Mouse (Mus musculus): ENCODE measurements around the gene Cmtm4.

The Cmtm4 gene

DNA sequence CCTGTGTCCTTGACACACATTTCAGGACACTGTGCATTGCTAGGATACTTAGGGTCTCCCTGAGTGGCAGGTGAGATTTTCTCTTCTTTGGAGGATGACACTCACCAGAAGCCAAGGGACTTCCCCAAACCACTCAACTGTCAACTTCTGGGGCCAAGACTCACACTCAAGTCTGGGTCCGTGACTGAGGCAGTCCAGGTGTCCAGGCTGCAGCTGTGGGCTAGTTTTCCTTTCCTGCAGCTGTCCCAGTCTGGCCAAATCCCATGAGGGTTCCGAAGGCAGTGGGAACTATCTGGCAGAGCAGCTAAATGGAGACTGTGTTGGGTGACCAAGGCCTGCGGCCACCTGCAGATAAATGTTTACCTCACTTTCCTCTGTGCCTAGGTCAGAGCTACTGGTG lies 16.4 kb upstream of the Cmtm4 start:
- CTCF ChIA-PET, result no interaction called here

DNA sequence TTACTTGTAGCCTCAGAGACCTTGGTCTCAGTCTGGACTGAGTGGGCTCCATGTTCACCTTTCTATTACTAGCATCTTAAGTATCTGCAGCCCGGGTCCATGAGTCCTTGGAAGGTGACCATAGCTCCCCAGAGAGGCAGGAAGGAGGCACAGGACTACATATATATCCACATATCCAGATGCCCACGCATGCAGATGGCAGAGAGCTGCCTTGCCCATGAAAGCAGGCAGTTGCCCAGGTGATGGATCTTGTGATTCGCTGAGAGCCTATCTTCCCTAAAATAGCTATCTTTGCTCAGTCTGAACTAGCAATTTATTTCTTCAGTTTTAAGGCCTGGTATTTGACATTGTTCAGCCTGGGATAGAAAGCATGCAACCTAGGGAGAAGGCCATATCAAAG lies 15.9 kb upstream of the Cmtm4 start:
- CTCF ChIA-PET, result no interaction called here

DNA sequence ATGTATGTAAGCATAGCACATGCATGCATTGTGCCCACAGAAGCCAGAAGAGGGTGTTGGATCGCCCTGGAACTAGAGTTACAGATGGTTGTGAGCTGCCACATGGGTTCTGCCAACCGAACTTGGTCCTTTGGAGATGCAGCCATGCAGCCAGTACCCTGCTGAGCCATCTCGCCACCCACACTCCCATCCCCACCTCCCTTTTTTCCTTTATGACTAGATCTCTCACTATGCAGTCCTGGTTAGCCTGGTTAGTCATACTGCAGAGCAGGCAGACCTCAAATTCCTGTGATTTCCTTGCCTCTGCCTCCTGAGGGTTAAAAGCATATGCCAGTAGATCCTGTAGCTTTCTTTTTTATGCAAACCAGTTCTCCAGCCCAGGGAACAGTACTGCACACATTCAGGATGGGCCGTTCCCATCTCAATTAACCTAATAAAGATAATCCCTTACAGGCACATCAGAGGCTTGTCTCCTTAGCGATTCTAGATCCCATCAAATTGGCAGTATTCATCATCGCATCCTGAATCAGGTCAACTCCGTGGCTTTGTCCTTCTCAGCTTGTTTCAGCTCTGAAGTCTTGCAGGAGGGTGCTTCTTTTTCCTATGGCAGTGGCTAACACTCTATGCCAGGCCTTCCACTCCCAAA lies 15.1 kb upstream of the Cmtm4 start:
- CTCF ChIA-PET, result no interaction called here

DNA sequence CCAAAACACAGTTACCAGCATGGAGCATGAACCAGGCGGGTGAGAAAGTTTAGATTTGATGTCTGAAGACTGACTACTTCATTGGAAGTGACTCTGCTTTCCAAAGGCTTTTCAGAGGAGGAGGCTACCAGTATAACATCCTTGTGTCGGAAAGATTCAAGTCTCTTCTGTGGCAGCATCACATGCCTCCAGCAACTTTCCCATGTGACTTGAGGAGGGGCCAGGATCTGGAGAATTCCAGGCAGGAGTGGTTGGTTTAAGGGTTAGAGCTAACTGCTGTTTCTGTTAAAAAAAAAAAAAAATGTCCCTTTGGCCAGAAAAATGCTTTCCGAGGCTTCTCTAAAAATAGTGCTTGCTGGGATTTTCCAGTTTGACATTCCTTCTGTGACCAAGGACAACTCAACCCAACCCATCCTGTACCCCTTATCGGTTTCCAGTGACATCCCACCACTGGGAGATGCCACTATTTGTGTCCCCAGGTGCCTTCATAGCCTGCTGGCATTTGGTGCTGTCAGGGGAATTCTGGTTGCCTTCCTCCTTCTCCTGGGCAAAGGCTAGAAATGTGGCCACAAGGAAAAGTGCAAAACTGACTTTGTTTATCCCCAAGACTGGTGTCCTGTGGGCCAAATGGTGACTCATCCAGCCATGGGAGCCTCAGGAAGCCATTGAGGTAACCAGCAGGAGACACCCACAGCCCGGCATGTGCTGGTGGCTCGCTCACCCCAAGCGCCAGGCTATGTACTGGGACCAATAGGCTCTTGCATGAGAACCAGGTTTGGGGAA lies 12.9 kb upstream of the Cmtm4 start:
- CTCF ChIA-PET, result no interaction called here

DNA sequence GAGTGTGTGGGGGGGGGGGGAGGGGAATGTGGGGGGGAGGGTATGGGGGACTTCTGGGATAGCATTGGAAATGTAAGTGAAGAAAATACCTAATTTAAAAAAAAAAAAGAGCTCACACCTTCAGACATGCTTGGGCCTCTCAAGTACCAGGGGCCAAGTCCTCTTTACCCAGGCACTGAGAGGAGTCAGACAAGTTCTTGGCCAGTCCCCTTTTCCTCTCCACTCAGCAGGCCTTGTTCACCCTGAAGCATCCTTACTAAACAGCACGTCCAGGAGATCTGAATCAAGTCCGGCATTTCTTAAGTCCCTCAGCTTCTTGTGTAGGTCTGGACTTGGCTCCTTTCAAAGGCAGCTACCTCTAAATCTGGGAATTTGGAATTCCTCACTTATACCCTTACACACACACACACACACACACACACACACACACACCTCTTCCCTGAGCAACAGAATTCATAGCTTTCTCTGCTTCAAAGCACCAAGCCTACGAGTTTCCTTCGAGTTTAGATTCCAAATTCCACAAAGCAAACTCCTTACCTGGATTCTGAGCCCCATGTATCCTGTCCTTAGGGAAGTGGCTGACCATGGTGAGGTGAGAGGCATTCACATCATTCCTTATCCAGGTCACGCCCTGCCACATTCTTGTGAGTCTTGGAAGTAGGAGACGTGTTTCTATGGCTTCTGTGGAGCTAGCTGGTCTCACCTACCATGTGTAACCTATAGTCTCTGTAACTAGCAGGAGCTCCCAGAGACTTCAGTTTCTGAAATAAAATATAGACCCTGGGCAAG lies 10.9 kb upstream of the Cmtm4 start:
- CTCF ChIA-PET, result no interaction called here

DNA sequence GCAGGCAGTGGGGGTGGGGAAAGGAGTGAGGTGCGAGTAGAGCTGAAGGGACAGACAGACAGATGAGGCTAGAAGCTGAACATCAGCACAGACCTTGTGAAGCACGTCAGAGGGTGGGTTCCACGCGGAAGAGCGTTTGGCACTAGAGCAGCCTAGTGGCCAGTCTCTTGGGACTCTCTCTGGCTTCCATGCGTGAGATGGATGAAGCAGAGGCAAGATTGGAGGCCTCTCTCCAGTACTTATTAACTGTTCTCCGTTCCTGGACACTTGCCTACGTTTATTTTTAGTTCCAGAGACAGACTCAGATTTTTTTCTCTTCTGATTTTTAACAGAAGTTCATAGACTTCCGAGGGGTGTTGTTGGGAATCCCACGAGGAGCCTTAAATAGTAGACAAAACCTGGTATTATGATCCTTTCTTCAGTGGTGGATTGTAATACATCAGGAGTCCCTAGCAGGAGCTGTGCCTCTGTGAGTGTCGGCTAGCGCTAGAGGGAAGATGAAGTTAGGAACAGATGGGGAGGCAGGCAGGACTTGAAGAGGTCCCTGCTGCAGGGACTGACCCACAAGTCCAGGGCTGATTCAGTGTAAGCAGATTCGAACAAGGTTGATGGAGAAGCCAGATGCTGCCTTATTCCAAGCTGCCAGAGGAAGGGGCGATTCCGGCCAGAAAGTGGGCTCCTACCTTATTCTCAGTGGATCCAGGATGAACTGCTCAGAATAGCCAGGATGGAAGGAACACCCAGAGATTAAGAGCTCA lies 10.0 kb upstream of the Cmtm4 start:
- CTCF ChIA-PET, result no interaction called here

DNA sequence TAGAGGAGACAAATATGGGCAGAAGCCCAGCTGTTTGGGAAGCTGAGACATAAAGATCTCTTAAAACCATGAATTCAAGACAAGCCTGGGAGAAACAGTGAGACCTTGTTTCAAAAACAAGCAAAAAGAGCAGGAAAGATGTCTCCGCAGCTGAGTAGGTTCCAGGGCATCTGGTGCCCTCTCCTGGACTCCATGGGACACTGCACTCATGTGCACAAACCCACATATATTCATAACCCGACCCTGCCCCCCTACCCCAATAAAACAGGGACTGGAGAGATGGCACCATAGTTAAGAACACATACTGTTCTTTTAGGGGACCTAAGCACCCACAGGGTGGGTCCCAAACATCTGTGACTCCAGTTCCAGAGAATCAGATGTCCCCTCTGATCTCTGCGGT lies 8.0 kb upstream of the Cmtm4 start:
- CTCF ChIA-PET, result no interaction called here

DNA sequence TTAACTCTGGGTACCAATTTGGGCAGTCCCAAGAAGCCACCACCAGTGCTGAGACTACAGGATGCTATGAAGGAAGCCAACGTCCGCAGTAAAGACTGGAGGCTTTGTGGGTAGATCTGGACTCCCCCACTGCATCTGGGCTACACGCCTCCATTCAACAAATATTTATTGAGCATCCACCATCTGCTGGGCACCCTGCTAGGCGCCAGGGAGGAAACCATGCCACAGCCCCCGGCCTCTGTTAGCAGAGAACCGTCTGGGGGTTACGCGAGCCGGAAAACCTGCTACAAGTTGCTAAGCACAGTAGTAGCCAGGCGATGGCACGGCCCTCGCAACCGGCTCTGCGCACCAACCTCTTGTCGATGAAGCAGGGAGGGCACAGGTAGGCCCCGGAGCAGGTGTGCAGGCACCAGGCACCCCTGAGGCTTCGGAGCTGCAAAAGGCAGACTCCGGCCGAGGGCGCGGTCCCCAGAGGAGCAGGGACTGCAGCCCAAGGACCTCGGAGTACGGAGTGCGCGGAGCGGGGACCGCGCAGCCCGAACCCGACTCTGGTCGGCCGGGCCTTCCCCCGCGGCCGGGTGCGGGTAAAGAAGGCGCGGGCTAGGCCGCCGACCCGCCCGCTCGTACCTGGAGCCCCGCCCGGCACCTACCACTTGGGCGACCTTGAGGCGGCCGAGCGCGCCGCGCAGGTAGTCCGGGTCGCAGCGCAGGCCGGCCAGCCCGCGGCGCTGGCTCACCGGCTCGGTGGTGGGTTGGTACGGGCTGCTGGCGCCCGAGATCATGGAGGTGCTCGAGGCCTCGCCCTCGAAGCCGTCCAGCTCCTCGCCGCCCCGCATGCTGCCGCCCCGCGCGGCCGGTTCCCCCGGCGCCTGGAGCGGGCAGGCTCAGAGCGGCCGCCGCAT lies 555 bp downstream of the Cmtm4 start:
- CTCF ChIA-PET, result no interaction called here

DNA sequence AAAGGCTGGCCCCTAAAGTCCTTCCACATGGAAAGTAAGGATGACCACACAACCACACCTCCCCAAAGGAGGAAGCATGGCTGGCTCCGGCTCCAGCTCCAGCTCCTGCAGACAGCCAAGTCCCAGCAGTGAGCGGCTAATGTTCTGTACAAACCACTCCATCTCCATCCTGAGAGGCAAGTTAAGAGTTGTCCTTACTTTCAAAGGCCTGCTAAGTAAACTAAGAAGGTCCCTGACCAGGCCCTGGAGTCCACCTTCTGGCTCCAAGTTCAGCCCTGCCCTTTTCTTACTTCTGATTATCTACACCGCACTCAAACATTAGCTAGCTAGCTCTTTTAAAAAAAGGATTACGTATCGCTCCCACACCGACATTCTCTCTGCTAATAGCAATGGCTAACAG lies 1.8 kb downstream of the Cmtm4 start:
- CTCF ChIA-PET, result no interaction called here

DNA sequence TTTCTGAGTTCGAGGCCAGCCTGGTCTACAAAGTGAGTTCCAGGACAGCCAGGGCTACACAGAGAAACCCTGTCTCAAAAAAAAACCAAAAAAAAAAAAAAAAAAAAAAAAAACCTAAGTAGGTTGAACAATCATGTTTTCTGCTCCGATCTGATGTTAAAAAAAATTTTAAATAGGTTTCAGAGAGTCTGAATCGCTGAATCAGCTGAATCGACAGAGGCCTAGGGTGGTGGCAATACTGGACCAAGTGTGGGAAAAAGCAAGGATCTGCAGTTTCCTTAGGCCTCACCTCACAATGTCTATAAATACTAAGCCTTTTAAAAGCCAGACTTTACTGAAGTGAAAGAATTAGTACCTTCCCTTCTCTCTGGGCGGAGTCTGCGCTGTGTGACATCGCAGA lies 2.5 kb downstream of the Cmtm4 start:
- CTCF ChIA-PET, result no interaction called here

DNA sequence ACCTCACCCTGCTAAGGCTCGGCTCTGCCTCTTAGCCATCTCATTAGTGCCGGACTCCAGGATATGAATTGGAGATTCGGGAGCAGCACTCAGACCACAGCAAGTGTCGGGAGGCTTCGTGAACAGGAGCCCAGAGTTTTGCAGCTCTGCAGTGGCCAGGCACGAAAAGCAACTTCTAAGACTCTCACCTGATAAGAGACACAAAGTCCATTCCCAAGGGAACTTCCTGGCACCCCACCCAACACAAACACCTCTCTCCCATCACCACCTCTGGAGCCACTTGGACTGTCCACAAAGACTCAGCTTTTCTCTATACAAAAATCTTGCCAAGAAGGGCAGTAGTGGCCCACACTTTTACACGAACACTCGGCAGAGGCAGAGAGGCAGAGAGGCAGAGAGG lies 5.4 kb downstream of the Cmtm4 start:
- CTCF ChIA-PET, result no interaction called here

DNA sequence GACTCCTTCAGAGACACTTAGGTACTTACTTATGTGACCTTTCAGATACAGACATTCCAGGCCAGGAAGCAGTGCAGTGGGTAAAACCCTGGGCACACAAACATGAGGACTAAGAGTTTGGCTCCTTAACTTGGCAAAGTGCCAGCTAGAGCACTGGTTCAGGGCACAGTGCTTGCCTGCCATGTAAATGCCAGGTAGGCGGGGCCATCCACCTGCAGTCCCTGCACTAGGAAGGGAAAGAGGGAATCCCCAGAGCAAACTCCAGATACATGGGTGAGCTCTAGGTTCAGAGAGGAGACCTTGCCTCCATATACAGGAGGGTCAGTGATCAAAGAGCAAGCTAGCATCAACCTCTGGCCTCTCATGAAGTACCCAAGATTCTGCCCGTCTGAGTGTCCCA lies 7.6 kb downstream of the Cmtm4 start:
- CTCF ChIA-PET, result interaction anchor here (0.8 kb wide), 1 partner anchor 13 kb away, joined by 5 read pairs; no protein-coding TSS in a partner anchor

DNA sequence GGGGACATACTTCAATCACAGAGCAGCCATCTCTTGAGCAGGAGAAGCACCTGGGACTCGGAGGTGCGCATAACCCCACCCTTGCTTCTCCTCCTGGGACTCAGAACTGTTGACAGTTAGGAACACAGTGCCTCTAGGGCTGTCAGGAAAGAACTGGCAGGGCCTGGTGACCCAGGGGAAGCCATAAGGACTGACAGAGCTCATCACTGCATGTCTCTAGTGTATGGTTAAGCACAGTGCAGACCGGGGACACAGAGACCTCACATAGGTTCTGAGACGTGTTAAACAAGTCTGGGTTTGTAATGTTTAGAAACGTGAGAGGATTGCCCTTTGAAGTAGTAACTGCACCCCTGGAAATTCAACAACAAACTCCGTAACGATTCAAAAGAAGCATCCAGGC lies 8.1 kb downstream of the Cmtm4 start:
- CTCF ChIA-PET, result interaction anchor here (0.8 kb wide), 1 partner anchor 13 kb away, joined by 5 read pairs; no protein-coding TSS in a partner anchor

DNA sequence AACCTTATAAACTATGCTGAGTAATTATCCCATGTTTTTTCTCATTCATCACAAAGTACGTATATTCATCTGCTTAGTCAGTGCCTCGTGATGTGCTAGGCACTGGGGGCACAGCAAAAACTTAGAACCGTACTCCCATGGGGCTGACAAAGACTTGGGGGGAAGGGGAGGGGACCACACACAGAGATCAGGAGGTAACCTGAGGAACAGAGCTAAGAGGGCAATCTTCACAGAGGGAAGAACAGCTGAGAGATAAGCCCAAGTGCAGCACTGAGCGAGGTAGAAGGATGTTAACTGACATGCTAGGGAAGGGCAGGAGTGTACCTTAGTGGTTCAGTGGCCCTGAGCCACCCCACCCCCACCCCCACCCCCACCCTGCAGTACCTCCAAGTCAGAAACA lies 8.9 kb downstream of the Cmtm4 start:
- CTCF ChIA-PET, result no interaction called here

DNA sequence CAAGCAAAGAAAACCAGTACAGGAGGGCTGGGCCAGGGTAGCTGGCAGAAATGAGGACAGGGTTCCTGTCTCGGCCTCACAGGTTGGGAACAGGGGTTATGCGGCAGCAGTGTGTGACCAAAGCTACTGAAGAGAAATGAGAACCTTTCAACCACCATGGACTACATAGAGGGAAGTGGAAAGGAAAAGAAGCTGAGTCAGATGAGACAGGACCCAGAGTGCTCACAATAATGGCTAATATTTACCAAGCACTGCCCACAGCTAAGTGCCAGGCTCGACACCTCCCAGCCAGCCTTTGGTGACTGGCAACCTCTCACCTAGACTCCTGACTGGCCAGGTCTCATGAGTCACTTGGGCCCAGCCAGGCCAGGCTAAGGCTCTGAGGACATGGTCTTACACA lies 11.6 kb downstream of the Cmtm4 start:
- CTCF ChIA-PET, result no interaction called here

DNA sequence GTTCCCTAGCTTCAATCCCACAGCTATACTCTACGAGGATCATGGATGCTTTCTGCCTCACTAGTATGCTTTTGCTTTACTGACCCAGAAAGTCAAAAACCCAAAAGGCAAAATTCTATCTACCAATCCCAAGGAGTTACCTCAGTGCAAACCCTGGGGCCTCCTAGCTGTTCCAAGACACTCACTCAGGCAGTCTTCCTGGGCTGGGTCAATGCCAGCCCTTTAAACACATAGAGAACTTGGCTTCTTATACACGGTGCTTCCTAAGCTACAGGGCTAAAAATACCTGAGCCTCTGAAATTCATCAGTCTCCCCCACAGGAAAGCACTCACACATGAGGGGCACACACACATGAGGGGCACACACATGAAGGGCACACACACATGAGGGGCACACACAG lies 12.3 kb downstream of the Cmtm4 start:
- CTCF ChIA-PET, result no interaction called here

DNA sequence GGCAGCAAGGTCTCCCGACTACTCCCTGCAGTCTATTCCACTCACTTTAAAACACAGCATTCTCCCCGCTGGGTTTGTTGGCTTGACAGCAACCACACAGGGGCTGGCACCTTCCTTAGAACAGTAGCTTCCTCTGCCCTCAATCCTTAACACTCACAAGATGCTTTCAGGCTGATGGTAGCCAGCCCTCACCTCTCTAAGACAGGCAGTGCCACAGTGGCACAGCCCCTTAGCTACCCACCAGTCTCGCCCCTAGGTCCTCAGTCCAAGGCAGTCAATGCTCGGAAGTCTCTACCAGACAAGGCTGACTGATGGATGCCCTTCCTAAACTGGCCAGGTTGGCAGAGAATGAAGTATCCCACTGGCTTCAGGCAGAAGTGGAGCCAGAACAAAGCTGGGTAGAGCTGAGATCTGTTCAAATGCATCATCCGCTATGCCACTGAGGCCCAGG lies 14.6 kb downstream of the Cmtm4 start:
- CTCF ChIA-PET, result no interaction called here

DNA sequence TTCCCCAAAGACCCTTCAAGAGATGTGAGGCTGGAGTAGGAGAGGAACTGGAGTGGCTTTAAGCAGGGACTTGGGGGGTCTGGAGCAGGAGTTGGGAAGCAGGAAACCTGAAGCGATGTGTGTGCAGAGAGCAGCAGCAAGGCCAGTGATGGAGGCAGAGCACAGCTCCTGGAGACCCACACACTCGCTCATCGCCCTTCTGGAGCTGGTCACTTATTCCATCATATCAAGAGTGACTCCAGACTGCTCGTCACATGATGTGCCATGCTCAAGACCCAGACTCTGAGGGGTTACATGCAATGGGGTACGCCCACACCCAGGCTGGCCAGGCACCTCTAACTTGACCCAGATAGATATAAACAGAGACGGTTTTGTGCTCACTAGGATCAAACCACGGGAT lies 15.3 kb downstream of the Cmtm4 start:
- CTCF ChIA-PET, result no interaction called here

DNA sequence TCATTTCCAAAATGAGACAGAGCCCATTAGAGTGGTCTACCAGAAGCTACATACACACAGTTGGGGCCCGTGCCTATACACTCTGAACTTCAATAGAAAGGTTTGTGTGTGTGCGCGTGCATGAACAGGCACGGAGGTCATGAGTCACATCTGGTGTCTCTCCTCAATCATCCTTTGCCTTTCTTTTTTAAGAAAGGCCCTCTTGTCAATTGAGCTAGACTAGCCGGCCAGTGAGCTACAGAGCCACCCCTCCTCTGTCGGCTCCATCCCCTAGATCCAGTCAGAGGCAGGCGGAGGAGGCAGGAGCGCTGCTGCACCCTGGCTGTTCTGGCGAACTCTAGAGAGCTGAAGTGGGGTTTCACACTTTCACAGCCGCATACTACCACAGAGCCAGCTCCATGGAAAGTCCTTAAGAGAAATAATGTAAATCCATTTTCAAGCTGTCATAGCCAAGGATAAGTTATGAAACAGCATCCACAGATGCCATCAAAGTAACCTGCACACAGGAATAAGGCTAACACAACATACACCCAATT lies 16.2 kb downstream of the Cmtm4 start:
- CTCF ChIA-PET, result no interaction called here

DNA sequence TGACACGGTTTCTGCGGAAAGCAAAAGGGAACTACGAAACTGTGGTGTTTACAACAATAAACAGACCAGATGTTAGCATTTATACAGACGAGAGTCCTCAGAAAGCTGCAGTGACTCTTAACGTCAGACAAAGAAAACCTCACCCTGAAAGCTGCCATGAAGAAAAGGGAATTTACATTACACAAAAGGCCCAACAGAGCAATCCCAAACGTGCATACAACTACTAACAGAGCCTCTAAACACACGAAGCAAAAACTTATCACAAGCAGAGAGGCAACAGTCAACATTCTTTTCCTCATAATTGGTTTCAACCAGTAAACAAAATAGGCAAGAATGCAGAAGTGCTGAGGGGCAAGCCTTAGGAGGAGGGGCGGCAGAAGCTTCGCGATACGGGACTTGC lies 18.9 kb downstream of the Cmtm4 start:
- CTCF ChIA-PET, result no interaction called here

DNA sequence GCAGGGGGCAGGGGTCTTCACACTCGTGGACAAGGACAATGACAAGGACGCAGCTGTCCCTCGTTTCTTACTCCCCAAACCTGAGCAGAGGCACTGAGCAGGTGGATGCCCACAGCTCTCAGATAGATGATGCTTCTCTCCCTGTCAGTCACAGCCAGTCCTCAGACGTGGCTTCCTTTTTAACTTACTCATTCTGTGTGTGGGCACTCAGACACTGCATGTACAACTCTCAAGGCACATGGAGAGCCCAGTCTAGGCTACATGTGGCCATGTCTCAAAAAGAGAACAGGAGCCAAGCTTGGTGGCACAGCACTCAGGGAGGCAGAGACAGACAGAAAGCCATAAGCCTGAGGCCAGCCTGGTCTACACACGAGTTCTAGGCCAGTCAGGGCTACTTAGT lies 19.6 kb downstream of the Cmtm4 start:
- CTCF ChIA-PET, result no interaction called here
